8 mouse cellular contexts compared by ENCODE assay signal in genomic region chr9:107563029-107563581, GRCm38 (mm10). TPM values are rescaled to one million over a fixed set of nuclear protein-coding genes. Genes with fewer than 3 reads are reported as not detected.
A peak's percentile ranks its signal among the peaks of the same experiment; 100 is the strongest.
DNase-seq lines count a peak whose midpoint lies in the region; ATAC-seq lines count a peak whose summit lies in the region.

Gene Tusc2, plus strand, starts transcription at chr9:107563255.

- H3K9me3 ChIP-seq in embryonic facial prominence, embryonic 13.5 days, result no peaks in the 10 kb centered on the region
- no peaks in the 10 kb centered on the region for H3K9me3 ChIP-seq in limb, embryonic 13.5 days
- no peaks in the 10 kb centered on the region for H3K9me3 ChIP-seq in midbrain, embryonic 16.5 days (replicated peaks; ENCODE audit: control insufficient read depth, low read length, poor library complexity, severe bottlenecking)

- H3K27me3 ChIP-seq in embryonic facial prominence, embryonic 13.5 days, result no peaks in the 10 kb centered on the region
- no peaks in the 10 kb centered on the region for H3K27me3 ChIP-seq in limb, embryonic 13.5 days
- H3K27me3 ChIP-seq in midbrain, embryonic 16.5 days (ENCODE audit: control insufficient read depth, insufficient read depth, low read depth, low read length), result no peaks in the 10 kb centered on the region

- peak within 1 kb of the TSS; percentile 83 for H3K4me2 ChIP-seq in embryonic facial prominence, embryonic 13.5 days
- H3K4me2 ChIP-seq in limb, embryonic 13.5 days (replicated peaks), result peak within 1 kb of the TSS; percentile 87
- H3K4me2 ChIP-seq in midbrain, embryonic 16.5 days (ENCODE audit: low read length), result peak within 1 kb of the TSS; percentile 90

- peak within 1 kb of the TSS; percentile 91 for H3K4me3 ChIP-seq in embryonic facial prominence, embryonic 13.5 days
- peak within 1 kb of the TSS; percentile 93 for H3K4me3 ChIP-seq in limb, embryonic 13.5 days
- peak within 1 kb of the TSS; percentile 93 for H3K4me3 ChIP-seq in midbrain, embryonic 16.5 days (ENCODE audit: low read depth, low read length)

- H3K36me3 ChIP-seq in embryonic facial prominence, embryonic 13.5 days, result peaks cover 59% of the 10 kb centered on the region
- peaks cover 61% of the 10 kb centered on the region for H3K36me3 ChIP-seq in limb, embryonic 13.5 days
- peaks cover 25% of the 10 kb centered on the region for H3K36me3 ChIP-seq in midbrain, embryonic 16.5 days (ENCODE audit: control insufficient read depth, insufficient read depth, low read length)

- H3K9ac ChIP-seq in embryonic facial prominence, embryonic 13.5 days, result peak within 1 kb of the TSS; percentile 87
- H3K9ac ChIP-seq in limb, embryonic 13.5 days, result peak within 1 kb of the TSS; percentile 84
- peak within 1 kb of the TSS; percentile 90 for H3K9ac ChIP-seq in midbrain, embryonic 16.5 days (ENCODE audit: low read depth, low read length)

- ATAC-seq in embryonic facial prominence, embryonic 13.5 days (ENCODE audit: insufficient number of reproducible peaks, insufficient read depth, low FRiP score, low TSS enrichment, low read depth), result peak; percentile 87
- peak; percentile 96 for ATAC-seq in limb, embryonic 13.5 days (ENCODE audit: low FRiP score, low read depth)
- ATAC-seq in midbrain, embryonic 16.5 days, result peak; percentile 96

- H3K27ac ChIP-seq in embryonic facial prominence, embryonic 13.5 days, result peak within 1 kb of the TSS; percentile 51; the same call in 1 of the 2 replicates
- H3K27ac ChIP-seq in limb, embryonic 13.5 days, result peak within 1 kb of the TSS; percentile 55
- peak within 1 kb of the TSS; percentile 79 for H3K27ac ChIP-seq in midbrain, embryonic 16.5 days (ENCODE audit: low read length)

- peaks cover 42% of the 10 kb centered on the region for H3K4me1 ChIP-seq in embryonic facial prominence, embryonic 13.5 days
- peaks cover 35% of the 10 kb centered on the region for H3K4me1 ChIP-seq in limb, embryonic 13.5 days
- peaks cover 25% of the 10 kb centered on the region for H3K4me1 ChIP-seq in midbrain, embryonic 16.5 days (ENCODE audit: control insufficient read depth, insufficient read depth, low read length)

- 0% methylated on average over 44 of the region's 46 CpGs for WGBS in embryonic facial prominence, embryonic 13.5 days
- WGBS in limb, embryonic 13.5 days, result under 1% methylated on average over 42 of the region's 46 CpGs
- WGBS in midbrain, embryonic 16.5 days, result under 1% methylated on average over 35 of the region's 46 CpGs

- peak; percentile 96 for DNase-seq in 3T3-L1 (ENCODE audit: low read depth, low spot score)
- DNase-seq in adrenal gland, postnatal 36 days, result peak; percentile 96 to 97
- peak; percentile 97 to 98 for DNase-seq in heart, adult 18-20 months
- peak; percentile 97 for DNase-seq in kidney, adult 8-10 months
- peak; percentile 96 for DNase-seq in spleen, postnatal 36 days (ENCODE audit: low spot score in 2 of 2)

RNA-seq across cellular contexts. Expression of gene Tusc2, which starts in this region (rescaled TPM):
- 10 to 100 TPM; 45.2 to 52.5 TPM for total RNA-seq in adrenal gland, postnatal 36 days (2021)
- polyA plus RNA-seq in embryonic facial prominence, embryonic 13.5 days (2015; fragmentation: Nextera tagmentation; extraction: Ambion mirVana), result 35.9 and 42.9 TPM in 2 replicates
- total RNA-seq in heart, adult 18-20 months (2021), result 10 to 100 TPM; 38.3 to 40.9 TPM
- 43.7 and 46.5 TPM in 2 replicates for polyA plus RNA-seq in limb, embryonic 13.5 days (2015; fragmentation: Nextera tagmentation; extraction: Ambion mirVana)
- polyA plus RNA-seq in midbrain, embryonic 16.5 days (2015; fragmentation: Nextera tagmentation; extraction: Ambion mirVana), result 123 and 127 TPM in 2 replicates

Comparison
In these comparisons a context has a peak if more than half of its experiments do, and no peak if none do; other contexts are left out.
1. Peak in every context shown above with its lines: DNase-seq, ATAC-seq, H3K4me3 ChIP-seq and H3K27ac ChIP-seq.